Mouse (Mus musculus) adrenal gland, postnatal 14 days (tissue): ENCODE results near the gene Espl1. TPM values are rescaled to one million over a fixed set of nuclear protein-coding genes. Genes with fewer than 3 reads are reported as not detected.

Experiments
- DNase-seq: peaks from one replicate; pipeline ENCODE4 v3.0.0; 2021; ENCODE audit warnings: mixed read lengths
- total RNA-seq: library from RNA; stranded (reverse); gene quantifications from 2 replicates; pipeline ENCODE4 v1.2.3, GENCODE M21; 2021

The Espl1 gene
- total RNA-seq, 1 experiment from 2014 or later: 6.6 TPM

GRCm38 (mm10) chr15:102273982-102274716, 21.9 kb upstream of the Espl1 start:
- no peak for DNase-seq

- DNase-seq: no peak
Measured at GRCm38 (mm10) chr15:102278726-102279091, 17.4 kb upstream of the Espl1 start.

- peak; percentile 95 for DNase-seq
Measured at GRCm38 (mm10) chr15:102279092-102279782, 16.8 kb upstream of the Espl1 start, which contains the start of gene Mfsd5. Mfsd5 (plus strand) TSS chr15:102279454.

- DNase-seq: no peak
Measured at GRCm38 (mm10) chr15:102279783-102280520, 16.1 kb upstream of the Espl1 start.

GRCm38 (mm10) chr15:102280623-102281022, 15.4 kb upstream of the Espl1 start:
- no peak for DNase-seq

GRCm38 (mm10) chr15:102282463-102283292, 13.4 kb upstream of the Espl1 start:
- DNase-seq: no peak

GRCm38 (mm10) chr15:102283648-102284047, 12.4 kb upstream of the Espl1 start:
- DNase-seq: no peak

GRCm38 (mm10) chr15:102287395-102287794, 8.7 kb upstream of the Espl1 start:
- peak; percentile 61 for DNase-seq

- no peak for DNase-seq
Measured at GRCm38 (mm10) chr15:102296368-102297006, 421 bp downstream of the Espl1 start.

- DNase-seq: no peak
Measured at GRCm38 (mm10) chr15:102302542-102302941, 6.5 kb downstream of the Espl1 start.

- no peak for DNase-seq
Measured at GRCm38 (mm10) chr15:102308717-102309116, 12.7 kb downstream of the Espl1 start.

GRCm38 (mm10) chr15:102310074-102310845, 14.2 kb downstream of the Espl1 start:
- DNase-seq: peak; percentile 56

GRCm38 (mm10) chr15:102311489-102311888, 15.4 kb downstream of the Espl1 start:
- DNase-seq: no peak

GRCm38 (mm10) chr15:102315292-102315691, 19.2 kb downstream of the Espl1 start:
- DNase-seq: peak; percentile 29

- peak; percentile 75 for DNase-seq
Measured at GRCm38 (mm10) chr15:102316263-102316662, 20.2 kb downstream of the Espl1 start.

- DNase-seq: peak; percentile 35
Measured at GRCm38 (mm10) chr15:102324654-102325473, 28.8 kb downstream of the Espl1 start.

GRCm38 (mm10) chr15:102326022-102326576, 30.0 kb downstream of the Espl1 start, which contains the start of gene Pfdn5:
Pfdn5 (plus strand) TSS chr15:102326116.
- DNase-seq: peak; percentile 94

GRCm38 (mm10) chr15:102326892-102327291, 30.8 kb downstream of the Espl1 start:
- DNase-seq: no peak

- DNase-seq: peak; percentile 93
Measured at GRCm38 (mm10) chr15:102331610-102332015, 35.5 kb downstream of the Espl1 start, which contains the start of gene Myg1. Myg1 (plus strand) TSS chr15:102331709.
